Mouse (Mus musculus): ENCODE measurements around the gene Eya4. TPM values are rescaled to one million over a fixed set of nuclear protein-coding genes. Genes with fewer than 3 reads are reported as not detected.

Eya4 gene
- 0.03 and 0.14 TPM in 2 replicates for polyA plus RNA-seq (2012; rRNA removed)

GRCm38 (mm10) chr10:23350011-23350911, at the start of gene Eya4:
TSS of gene Eya4 (minus strand) at chr10:23350786.

